Mouse (Mus musculus) brain, embryonic 14.5 days (tissue): Measurements from ENCODE around the gene Ctsg.
"Not testable (repeated sequence)": the region's sequence is repeated elsewhere in the genome, so short reads cannot be mapped to it uniquely, and the experiment has no call there.

Experiments
- CTCF ChIP-seq: fragments of 200-500 bp; IDR thresholded peaks from 2 replicates; pipeline ENCODE4 v1.5.1; 2012; ENCODE audit warnings: inconsistent platforms, mild to moderate bottlenecking, moderate library complexity, borderline replicate concordance; ENCODE audit not compliant: insufficient read depth, insufficient read length; ENCODE audit errors: extremely low read depth
- POLR2A ChIP-seq: fragments of 200-500 bp; IDR thresholded peaks from 2 replicates; pipeline ENCODE4 v1.6.1; 2012; ENCODE audit warnings: mild to moderate bottlenecking, inconsistent platforms, borderline replicate concordance; ENCODE audit not compliant: poor library complexity, insufficient read depth, insufficient read length, severe bottlenecking; ENCODE audit errors: extremely low read depth

- TF ChIP-seq POLR2A, CTCF: not testable (repeated sequence)
Observed at GRCm38 (mm10) chr14:56133675-56134074, 31.3 kb upstream of the Ctsg start.
